Mouse (Mus musculus) ES-Bruce4 (cell line): Measurements from ENCODE around the gene Atp2b2. TPM values are rescaled to one million over a fixed set of nuclear protein-coding genes. Genes with fewer than 3 reads are reported as not detected.

Source experiments
- H3K27ac ChIP-seq: 2 replicates; pipeline ENCODE4 v1.5.1; 2012; ENCODE audit warnings: low read length, inconsistent platforms; ENCODE audit not compliant: insufficient read depth
- H3K27me3 ChIP-seq: 2 replicates; pipeline ENCODE4 v1.6.1; 2012; ENCODE audit warnings: mild to moderate bottlenecking, low read length, inconsistent platforms; ENCODE audit not compliant: control insufficient read depth, poor library complexity, insufficient read depth, severe bottlenecking
- H3K36me3 ChIP-seq: 2 replicates; pipeline ENCODE4 v1.6.1; 2012; ENCODE audit warnings: inconsistent platforms, mild to moderate bottlenecking, low read length, moderate library complexity; ENCODE audit not compliant: control insufficient read depth, poor library complexity, insufficient read depth, severe bottlenecking
- H3K4me1 ChIP-seq: one replicate; pipeline ENCODE4 v1.8.1; 2011; ENCODE audit warnings: low read length; ENCODE audit not compliant: control insufficient read depth, insufficient read depth
- H3K4me3 ChIP-seq: 2 replicates; pipeline ENCODE4 v1.5.1; 2011; ENCODE audit warnings: low read depth, mild to moderate bottlenecking, low read length
- H3K9ac ChIP-seq: 2 replicates; pipeline ENCODE4 v1.6.1; 2012; ENCODE audit warnings: low read depth, mild to moderate bottlenecking, inconsistent platforms; ENCODE audit not compliant: poor library complexity, severe bottlenecking
- H3K9me3 ChIP-seq: replicated peaks from 2 replicates; pipeline ENCODE4 v1.6.1; 2012; ENCODE audit warnings: mild to moderate bottlenecking, low read length, inconsistent platforms; ENCODE audit not compliant: control insufficient read depth, poor library complexity, insufficient read depth, severe bottlenecking
- CTCF ChIP-seq: IDR thresholded peaks from one replicate; pipeline ENCODE4 v1.8.1; 2011; ENCODE audit warnings: low read depth, low read length
- EP300 ChIP-seq: IDR thresholded peaks from 2 replicates; pipeline ENCODE4 v1.6.1; 2011; ENCODE audit warnings: low read depth, low read length; ENCODE audit not compliant: insufficient read depth
- POLR2A ChIP-seq: IDR thresholded peaks from one replicate; pipeline ENCODE4 v1.8.1; 2011; ENCODE audit warnings: low read length; ENCODE audit not compliant: insufficient read depth
- polyA plus RNA-seq: library from polyadenylated mRNA; stranded (reverse); fragments of >200 nt; gene quantifications from 2 replicates; pipeline ENCODE4 v1.2.4, GENCODE M21; 2011; ENCODE audit warnings: low read depth; ENCODE audit not compliant: missing spikeins, insufficient read depth, insufficient read length

Gene Atp2b2
- polyA plus RNA-seq, 1 experiment: 0.42 TPM

GRCm38 (mm10) chr6:113856095-113856646, 186.2 kb downstream of the Atp2b2 start:
- Histone ChIP-seq H3K27ac (no peak overlapping the region), H3K9ac (no peak overlapping the region), H3K4me1 (no peaks in the 10 kb centered on the region), H3K27me3 (no peaks in the 10 kb centered on the region), H3K9me3 (no peaks in the 10 kb centered on the region), H3K36me3 (no peaks in the 10 kb centered on the region), H3K4me3 (no peak overlapping the region)
- TF ChIP-seq CTCF (no peak), POLR2A (no peak), EP300 (no peak)

GRCm38 (mm10) chr6:113855581-113855980, 186.8 kb downstream of the Atp2b2 start:
- Histone ChIP-seq H3K9ac (no peak overlapping the region), H3K4me1 (no peaks in the 10 kb centered on the region), H3K4me3 (no peak overlapping the region), H3K27ac (no peak overlapping the region), H3K27me3 (no peaks in the 10 kb centered on the region), H3K9me3 (no peaks in the 10 kb centered on the region), H3K36me3 (no peaks in the 10 kb centered on the region)
- no peak for TF ChIP-seq EP300
- TF ChIP-seq CTCF: no peak
- no peak for TF ChIP-seq POLR2A

- Histone ChIP-seq H3K36me3 (no peaks in the 10 kb centered on the region), H3K9ac (no peak overlapping the region), H3K4me3 (no peak overlapping the region), H3K4me1 (no peaks in the 10 kb centered on the region), H3K27me3 (no peaks in the 10 kb centered on the region), H3K9me3 (no peaks in the 10 kb centered on the region), H3K27ac (no peak overlapping the region)
- TF ChIP-seq CTCF (no peak), POLR2A (no peak), EP300 (no peak)
Observed at GRCm38 (mm10) chr6:113852318-113852717, 190.1 kb downstream of the Atp2b2 start.

GRCm38 (mm10) chr6:113849819-113850218, 192.6 kb downstream of the Atp2b2 start:
- H3K4me3 ChIP-seq: no peak overlapping the region
- H3K36me3 ChIP-seq: no peaks in the 10 kb centered on the region
- H3K27ac ChIP-seq: no peak overlapping the region
- TF ChIP-seq CTCF (no peak), EP300 (no peak), POLR2A (no peak)
- H3K27me3 ChIP-seq: no peaks in the 10 kb centered on the region
- H3K4me1 ChIP-seq: no peaks in the 10 kb centered on the region
- no peak overlapping the region for H3K9ac ChIP-seq
- H3K9me3 ChIP-seq: no peaks in the 10 kb centered on the region

- Histone ChIP-seq H3K9me3 (no peaks in the 10 kb centered on the region), H3K9ac (no peak overlapping the region), H3K36me3 (no peaks in the 10 kb centered on the region), H3K4me3 (no peak overlapping the region), H3K27ac (no peak overlapping the region), H3K4me1 (no peaks in the 10 kb centered on the region), H3K27me3 (no peaks in the 10 kb centered on the region)
- no peak for TF ChIP-seq CTCF
- no peak for TF ChIP-seq POLR2A
- no peak for TF ChIP-seq EP300
Observed at GRCm38 (mm10) chr6:113848655-113849054, 193.8 kb downstream of the Atp2b2 start.

GRCm38 (mm10) chr6:113847092-113847491, 195.3 kb downstream of the Atp2b2 start:
- TF ChIP-seq EP300: no peak
- TF ChIP-seq CTCF: no peak
- no peak for TF ChIP-seq POLR2A
- no peak overlapping the region for H3K9ac ChIP-seq
- H3K4me1 ChIP-seq: no peaks in the 10 kb centered on the region
- H3K27ac ChIP-seq: no peak overlapping the region
- H3K27me3 ChIP-seq: no peaks in the 10 kb centered on the region
- H3K9me3 ChIP-seq: no peaks in the 10 kb centered on the region
- H3K4me3 ChIP-seq: no peak overlapping the region
- no peaks in the 10 kb centered on the region for H3K36me3 ChIP-seq

- Histone ChIP-seq H3K9me3 (no peaks in the 10 kb centered on the region), H3K4me3 (no peak overlapping the region), H3K27ac (no peak overlapping the region), H3K9ac (no peak overlapping the region), H3K36me3 (no peaks in the 10 kb centered on the region), H3K4me1 (no peaks in the 10 kb centered on the region), H3K27me3 (no peaks in the 10 kb centered on the region)
- no peak for TF ChIP-seq POLR2A
Observed at GRCm38 (mm10) chr6:113843248-113843647, 199.2 kb downstream of the Atp2b2 start.
